Mouse (Mus musculus) cortical plate, adult 2 months (tissue): ENCODE measurements around the gene Ddx5. TPM values are rescaled to one million over a fixed set of nuclear protein-coding genes. Genes with fewer than 3 reads are reported as not detected.
A peak's percentile ranks its signal among the peaks of the same experiment; 100 is the strongest.

Experiments
- H3K27ac ChIP-seq: fragments of 200-500 bp; 2 replicates; pipeline ENCODE4 v1.5.1; 2012; ENCODE audit warnings: low read length, control low read depth, inconsistent platforms; ENCODE audit not compliant: insufficient read depth
- H3K4me1 ChIP-seq: fragments of 200-500 bp; 2 replicates; pipeline ENCODE4 v1.6.1; 2011; ENCODE audit warnings: low read length; ENCODE audit not compliant: control insufficient read depth, insufficient read depth
- H3K4me3 ChIP-seq: fragments of 200-500 bp; 2 replicates; pipeline ENCODE4 v1.5.1; 2011; ENCODE audit warnings: mild to moderate bottlenecking, low read length, control low read depth; ENCODE audit not compliant: insufficient read depth
- CTCF ChIP-seq: fragments of 200-500 bp; IDR thresholded peaks from 2 replicates; pipeline ENCODE4 v1.5.1; 2011; ENCODE audit warnings: mild to moderate bottlenecking, control low read depth, low read length; ENCODE audit not compliant: insufficient read depth; ENCODE audit errors: extremely low read depth
- POLR2A ChIP-seq: fragments of 200-500 bp; IDR thresholded peaks from 2 replicates; pipeline ENCODE4 v1.6.1; 2011; ENCODE audit warnings: mild to moderate bottlenecking, low read length, control low read depth; ENCODE audit not compliant: insufficient read depth; ENCODE audit errors: extremely low read depth
- polyA plus RNA-seq: library from polyadenylated mRNA; depleted of rRNA; stranded (reverse); fragments of >200 nt; gene quantifications from 2 replicates; pipeline ENCODE4 v1.2.3, GENCODE M21; 2012

Gene Ddx5
- polyA plus RNA-seq, 1 experiment: 408 TPM

DNA sequence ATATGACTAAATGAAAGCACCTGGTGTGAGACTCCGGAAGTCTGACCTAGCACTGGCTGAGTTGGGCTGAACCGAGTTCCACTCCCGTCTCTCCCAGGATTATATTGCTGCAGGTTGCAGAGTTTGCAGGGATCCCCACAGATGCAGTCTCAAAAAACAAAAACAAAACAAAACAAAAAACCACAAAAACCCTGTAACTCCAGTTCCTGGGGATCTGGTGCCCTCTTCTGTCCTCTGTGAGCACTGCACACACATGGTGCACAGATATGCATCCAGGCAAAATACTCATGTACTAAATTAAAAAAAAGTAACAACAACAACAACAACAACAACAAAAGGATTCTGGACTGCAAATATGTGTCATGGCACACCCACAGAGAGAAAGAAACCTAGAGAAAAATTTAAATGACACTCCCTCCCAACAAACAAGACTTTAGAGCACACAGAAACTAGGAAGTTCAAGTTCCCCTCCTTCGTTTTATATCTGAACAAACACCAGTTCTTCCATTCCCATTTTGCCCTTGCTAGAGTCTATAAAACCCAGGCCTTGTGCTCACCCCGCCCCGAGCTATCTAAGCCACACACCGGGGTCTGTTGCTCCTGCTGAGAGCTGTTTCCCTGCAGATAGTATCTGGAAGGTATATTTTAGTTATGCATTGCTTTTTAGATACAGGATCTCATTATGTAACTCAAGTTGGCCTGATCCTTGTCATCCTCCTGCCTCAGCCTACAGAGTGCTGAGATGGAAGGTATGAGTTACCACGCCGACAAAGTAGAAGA lies 18.6 kb downstream of the Ddx5 start:
- Histone ChIP-seq H3K4me1 (no peaks in the 10 kb centered on the region), H3K27ac (no peak overlapping the region), H3K4me3 (no peak overlapping the region)
- no peak for TF ChIP-seq POLR2A
- TF ChIP-seq CTCF: peak; percentile 29; the same call in 1 of the 2 replicates

DNA sequence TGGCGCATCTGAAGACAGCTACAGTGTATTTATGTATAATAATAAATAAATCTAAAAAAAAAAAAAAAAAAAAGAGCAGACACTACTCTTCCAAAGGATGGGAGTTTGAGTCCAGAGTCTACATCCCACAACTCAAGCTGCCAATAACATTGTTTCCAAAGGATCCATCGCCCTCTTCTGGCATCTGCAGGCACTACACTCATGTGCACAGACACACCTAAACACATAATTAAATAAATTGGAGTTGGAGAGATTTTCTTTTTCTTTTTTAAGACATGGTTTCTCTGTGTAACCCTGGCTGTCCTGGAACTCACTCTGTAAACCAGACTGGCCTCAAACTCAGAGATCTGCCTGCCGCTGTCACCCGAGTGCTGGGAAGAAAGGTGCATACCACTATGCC lies 21.5 kb downstream of the Ddx5 start:
- no peak for TF ChIP-seq CTCF
- TF ChIP-seq POLR2A: no peak
- Histone ChIP-seq H3K4me3 (no peak overlapping the region), H3K4me1 (no peaks in the 10 kb centered on the region), H3K27ac (no peak overlapping the region)

- no peak overlapping the region for H3K27ac ChIP-seq
- H3K4me1 ChIP-seq: no peaks in the 10 kb centered on the region
- H3K4me3 ChIP-seq: no peak overlapping the region
- no peak for TF ChIP-seq POLR2A
- TF ChIP-seq CTCF: no peak
These were observed 22.3 kb downstream of the Ddx5 start for GRCm38 (mm10) chr11:106766611-106767162.

DNA sequence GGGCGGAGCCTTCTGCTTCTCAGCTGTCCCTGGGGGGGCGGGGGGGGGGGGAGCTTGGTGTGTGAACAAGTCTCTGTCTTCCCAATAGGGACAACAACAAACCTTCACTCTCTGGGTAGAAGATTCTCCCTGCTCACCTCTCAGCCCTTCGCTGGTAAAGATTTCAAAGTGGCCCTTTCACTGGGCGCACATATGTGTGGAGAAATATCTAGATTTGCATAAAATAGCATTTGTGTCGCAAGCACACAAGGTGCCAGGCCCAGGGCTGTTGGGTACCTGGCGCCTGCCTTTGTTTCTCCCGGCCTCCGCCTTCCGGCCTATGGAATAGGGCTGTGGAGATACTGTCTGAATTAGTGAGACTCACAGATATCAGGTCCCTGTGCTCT lies 26.2 kb downstream of the Ddx5 start:
- H3K27ac ChIP-seq: no peak overlapping the region
- TF ChIP-seq POLR2A (no peak), CTCF (no peak)
- H3K4me3 ChIP-seq: no peak overlapping the region
- no peaks in the 10 kb centered on the region for H3K4me1 ChIP-seq

GRCm38 (mm10) chr11:106762139-106762799 lies 26.7 kb downstream of the Ddx5 start:
- TF ChIP-seq CTCF (no peak), POLR2A (no peak)
- H3K4me1 ChIP-seq: no peaks in the 10 kb centered on the region
- H3K4me3 ChIP-seq: no peak overlapping the region
- no peak overlapping the region for H3K27ac ChIP-seq

GRCm38 (mm10) chr11:106760511-106760910 lies 28.5 kb downstream of the Ddx5 start:
- no peak for TF ChIP-seq POLR2A
- H3K27ac ChIP-seq: no peak overlapping the region
- no peak overlapping the region for H3K4me3 ChIP-seq
- no peaks in the 10 kb centered on the region for H3K4me1 ChIP-seq

GRCm38 (mm10) chr11:106759028-106759427 lies 30.0 kb downstream of the Ddx5 start:
- no peak overlapping the region for H3K27ac ChIP-seq
- TF ChIP-seq CTCF: no peak
- TF ChIP-seq POLR2A: no peak
- no peaks in the 10 kb centered on the region for H3K4me1 ChIP-seq

DNA sequence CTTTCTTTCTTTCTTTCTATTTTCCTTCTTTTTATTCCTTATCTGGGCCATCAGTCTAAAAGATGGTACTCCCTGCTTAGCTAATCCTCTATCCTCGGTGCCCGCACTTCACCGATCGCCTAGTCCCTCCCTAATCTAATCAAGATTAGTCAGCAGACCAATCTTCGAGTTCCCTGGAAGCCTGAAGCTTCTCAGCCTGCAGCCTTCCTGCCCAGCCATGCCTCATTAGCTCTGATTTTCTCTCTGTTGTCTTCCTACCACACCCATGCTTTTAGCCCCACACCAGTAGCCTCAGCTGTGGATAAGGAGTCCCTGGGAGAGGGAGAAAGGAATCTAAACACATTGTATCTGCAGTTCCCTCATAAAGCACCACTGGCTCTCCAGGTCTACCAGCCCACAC lies 33.4 kb downstream of the Ddx5 start:
- Histone ChIP-seq H3K4me3 (no peak overlapping the region), H3K4me1 (no peaks in the 10 kb centered on the region), H3K27ac (no peak overlapping the region)
- TF ChIP-seq POLR2A: no peak
- TF ChIP-seq CTCF: no peak

More at GRCm38 (mm10) chr11:106759028-106759427, 30.0 kb downstream of the Ddx5 start:
- no peak overlapping the region for H3K4me3 ChIP-seq

- Histone ChIP-seq H3K4me1 (no peaks in the 10 kb centered on the region), H3K4me3 (no peak overlapping the region), H3K27ac (no peak overlapping the region)
- TF ChIP-seq CTCF (no peak), POLR2A (no peak)
These were observed 35.7 kb downstream of the Ddx5 start for GRCm38 (mm10) chr11:106753314-106753713.

DNA sequence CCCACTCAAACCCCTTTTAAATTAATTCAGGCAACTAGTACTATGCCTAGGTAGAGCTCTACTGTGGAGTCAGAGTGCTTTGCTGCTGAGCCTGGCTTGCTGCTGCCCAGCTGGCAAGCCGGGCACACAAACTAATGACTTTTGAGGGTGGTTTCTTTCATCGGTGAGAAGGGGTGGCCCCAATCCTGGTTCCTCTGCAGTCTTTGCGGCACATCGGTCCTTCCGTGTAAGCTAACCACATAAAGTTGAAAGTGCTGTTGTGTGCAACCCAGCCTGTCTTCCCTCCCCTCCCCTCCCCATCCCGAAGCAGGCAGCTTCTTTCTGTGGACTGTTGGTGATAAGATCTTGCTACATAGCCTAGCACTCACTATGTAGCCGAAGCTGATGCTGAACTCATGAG lies 36.9 kb downstream of the Ddx5 start:
- H3K4me1 ChIP-seq: no peaks in the 10 kb centered on the region
- TF ChIP-seq CTCF (no peak), POLR2A (no peak)
- no peak overlapping the region for H3K27ac ChIP-seq
- H3K4me3 ChIP-seq: no peak overlapping the region
